Mouse (Mus musculus) limb, embryonic 15.5 days (tissue): Measurements from ENCODE around the gene Chst10. TPM values are rescaled to one million over a fixed set of nuclear protein-coding genes. Genes with fewer than 3 reads are reported as not detected.

Experiments used
- ATAC-seq: fragments of 200-750 bp; cut with Nextera tagmentation; 2 replicates; pipeline ENCODE4 v1.8.0; 2017; ENCODE audit warnings: low read depth, moderate TSS enrichment; ENCODE audit not compliant: insufficient number of reproducible peaks, low FRiP score, low TSS enrichment
- H3K27ac ChIP-seq: fragments of 300-500 bp; sonication (generic); 2 replicates; pipeline ENCODE4 v1.5.1; 2015; ENCODE audit warnings: moderate library complexity, mild to moderate bottlenecking, inconsistent platforms
- H3K27me3 ChIP-seq: fragments of 300-500 bp; sonication (generic); 2 replicates; pipeline ENCODE4 v1.6.1; 2015; ENCODE audit warnings: inconsistent platforms
- H3K36me3 ChIP-seq: fragments of 300-500 bp; sonication (generic); 2 replicates; pipeline ENCODE4 v1.6.1; 2015; ENCODE audit warnings: inconsistent platforms
- H3K4me1 ChIP-seq: fragments of 300-500 bp; sonication (generic); 2 replicates; pipeline ENCODE4 v1.6.1; 2015; ENCODE audit warnings: inconsistent platforms
- H3K4me2 ChIP-seq: fragments of 300-500 bp; sonication (generic); 2 replicates; pipeline ENCODE4 v1.6.1; 2015; ENCODE audit warnings: mild to moderate bottlenecking, inconsistent platforms
- H3K4me3 ChIP-seq: fragments of 300-500 bp; sonication (generic); 2 replicates; pipeline ENCODE4 v1.5.1; 2015; ENCODE audit warnings: mild to moderate bottlenecking, inconsistent platforms
- H3K9ac ChIP-seq: fragments of 300-500 bp; sonication (generic); 2 replicates; pipeline ENCODE4 v1.6.1; 2015; ENCODE audit warnings: inconsistent platforms
- H3K9me3 ChIP-seq: fragments of 300-500 bp; sonication (generic); 2 replicates; pipeline ENCODE4 v1.6.1; 2016; ENCODE audit warnings: inconsistent platforms
- WGBS: fragments of 180-500 bp; shearing (Covaris S2); methylation state at CpG from one replicate; pipeline ENCODE4 v1.1.7; 2015; 5-methylcytosine and 5-hydroxymethylcytosine counted together
- polyA plus RNA-seq: library from polyadenylated mRNA; unstranded; fragments of >200 nt; fragmentation: Nextera tagmentation; extraction: Ambion mirVana; gene quantifications from 2 replicates; pipeline ENCODE4 v1.2.1, GENCODE M21; 2015

The Chst10 gene
- polyA plus RNA-seq, 1 experiment from 2014 or later: 8.5 TPM

DNA sequence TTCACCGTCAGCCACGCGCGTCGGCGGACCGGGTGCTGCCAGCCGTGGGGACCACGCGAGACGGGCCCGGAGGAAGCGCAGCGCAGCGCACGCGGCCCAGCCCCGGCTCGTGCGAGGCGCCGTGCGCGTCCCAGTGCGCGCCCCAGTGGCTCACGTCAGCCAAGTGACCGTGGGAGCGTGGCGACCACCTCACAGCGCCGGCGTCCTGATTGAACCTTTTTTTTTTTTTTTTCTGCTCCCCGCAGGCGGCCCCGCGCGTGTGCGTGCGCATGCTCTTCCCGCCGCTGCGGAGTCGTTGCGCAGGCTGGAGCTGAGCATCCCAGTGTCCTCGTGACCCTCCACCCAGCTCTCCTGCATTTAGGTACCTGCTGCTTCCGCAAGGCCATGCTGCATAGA lies 61.5 kb downstream of the Chst10 start, which contains the start of gene Lonrf2:
Lonrf2 (minus strand) TSS at position 235 of the 396 bp plus-strand sequence.
- H3K27ac ChIP-seq: peak within 1 kb of the TSS; percentile 47; the same call in 1 of the 2 replicates
- H3K4me3 ChIP-seq: peak within 1 kb of the TSS; percentile 69
- H3K4me1 ChIP-seq: peaks cover 15% of the 10 kb centered on the region
- peaks cover 38% of the 10 kb centered on the region for H3K27me3 ChIP-seq
- WGBS: 1% methylated on average over 46 of the region's 47 CpGs
- no peaks in the 10 kb centered on the region for H3K9me3 ChIP-seq
- H3K9ac ChIP-seq: peak within 1 kb of the TSS; percentile 61
- no peak for ATAC-seq
- peak within 1 kb of the TSS; percentile 98 for H3K4me2 ChIP-seq
- no peaks in the 10 kb centered on the region for H3K36me3 ChIP-seq

DNA sequence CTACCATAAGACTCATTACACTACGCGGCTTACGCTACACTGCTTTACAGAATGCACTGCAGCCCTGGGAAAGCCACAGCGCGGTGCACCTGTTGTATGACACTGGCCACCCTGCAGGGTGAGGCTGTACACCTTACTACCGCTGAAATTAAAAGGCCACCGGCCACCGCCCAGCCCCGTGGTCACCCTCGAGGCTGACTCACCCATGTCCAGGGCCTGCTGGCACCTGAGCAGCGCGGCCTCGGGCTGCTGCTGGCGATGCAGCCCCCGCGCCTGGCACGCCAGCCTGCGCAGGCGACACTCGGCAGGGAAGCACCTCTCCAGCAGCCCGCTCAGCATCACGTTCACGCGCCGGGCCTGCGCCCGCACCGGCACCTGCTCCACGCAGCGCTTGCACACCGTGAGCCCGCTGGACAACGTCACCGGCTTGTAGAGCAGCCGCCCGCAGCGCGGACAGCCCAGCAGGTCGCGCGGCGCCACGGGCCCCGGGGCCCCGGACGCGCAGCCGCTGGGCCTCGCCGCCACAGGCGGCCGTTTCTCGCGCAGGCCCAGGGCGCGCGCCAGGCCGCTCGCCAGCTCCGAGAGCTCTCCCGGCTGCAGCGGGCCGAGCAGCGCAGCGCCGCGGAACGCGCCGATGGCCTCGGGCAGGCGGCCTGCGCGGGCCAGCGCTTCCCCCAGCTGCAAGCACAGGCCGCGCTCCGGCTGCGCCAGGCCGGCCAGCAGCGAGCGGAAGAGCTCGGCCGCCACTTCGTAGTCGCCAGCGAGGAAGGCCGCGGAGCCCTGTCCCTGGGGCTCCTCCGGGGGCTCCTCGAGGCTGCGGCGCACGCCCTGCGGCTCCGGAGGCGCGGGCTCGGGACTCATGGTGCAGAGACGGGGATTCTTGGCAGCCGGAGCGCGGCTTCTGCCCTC lies 62.1 kb downstream of the Chst10 start:
- Histone ChIP-seq H3K9ac (peak overlapping the region; percentile 61), H3K36me3 (no peaks in the 10 kb centered on the region), H3K27ac (peak overlapping the region; percentile 47; the same call in 1 of the 2 replicates), H3K4me1 (peaks cover 15% of the 10 kb centered on the region), H3K27me3 (peaks cover 38% of the 10 kb centered on the region), H3K9me3 (no peaks in the 10 kb centered on the region), H3K4me3 (peak overlapping the region; percentile 69), H3K4me2 (peak overlapping the region; percentile 98)
- 2% methylated on average over 103 of the region's 103 CpGs for WGBS
- ATAC-seq: peak; percentile 36; the same call in 1 of the 2 replicates

DNA sequence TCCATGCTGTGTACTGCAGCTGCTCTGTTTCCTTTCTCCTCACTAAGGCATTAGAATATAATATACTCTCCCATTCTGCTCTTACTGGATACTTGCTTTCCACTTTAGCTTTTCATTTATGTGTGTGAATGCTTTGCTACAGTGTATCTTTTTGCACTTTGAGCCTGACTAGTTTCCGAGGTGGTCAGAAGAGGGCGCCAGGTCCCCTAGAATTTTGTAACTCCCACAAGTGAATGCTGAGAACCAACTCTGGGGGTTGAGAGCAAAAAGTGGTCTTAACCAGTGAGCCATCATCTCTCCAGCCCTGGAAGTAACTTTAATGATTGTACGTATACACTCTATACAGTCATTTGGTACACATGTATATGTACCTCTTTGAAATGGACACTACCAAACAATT lies 63.1 kb downstream of the Chst10 start:
- Histone ChIP-seq H3K9ac (no peak overlapping the region), H3K4me1 (peaks cover 15% of the 10 kb centered on the region), H3K27me3 (peaks cover 38% of the 10 kb centered on the region), H3K4me3 (peak overlapping the region; percentile 69), H3K27ac (no peak overlapping the region), H3K36me3 (no peaks in the 10 kb centered on the region), H3K4me2 (peak overlapping the region; percentile 98), H3K9me3 (no peaks in the 10 kb centered on the region)
- 35% methylated on average over 3 of the region's 3 CpGs for WGBS
- ATAC-seq: no peak

DNA sequence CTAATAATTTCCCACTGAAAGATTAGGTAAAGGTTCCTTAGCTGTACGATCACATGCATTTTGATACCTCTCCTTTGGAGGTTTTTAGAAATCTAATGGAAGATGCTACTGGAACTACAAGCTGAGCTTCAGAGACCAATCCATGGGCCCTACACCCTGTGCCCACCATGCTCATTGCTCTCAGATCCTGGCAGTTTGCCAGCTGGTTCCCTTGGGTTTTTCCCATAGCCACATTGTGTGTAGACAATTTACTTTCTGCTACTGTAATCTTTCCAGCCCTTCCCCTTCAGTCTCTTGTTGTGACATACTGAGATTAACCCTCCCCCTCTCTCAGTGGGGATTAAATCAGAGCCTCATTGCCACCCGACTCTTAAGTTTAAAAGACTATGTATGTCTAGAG lies 73.0 kb downstream of the Chst10 start:
- no peak overlapping the region for H3K9ac ChIP-seq
- no peaks in the 10 kb centered on the region for H3K36me3 ChIP-seq
- no peaks in the 10 kb centered on the region for H3K9me3 ChIP-seq
- no peaks in the 10 kb centered on the region for H3K27me3 ChIP-seq
- ATAC-seq: no peak
- H3K4me3 ChIP-seq: no peak overlapping the region
- H3K4me2 ChIP-seq: no peak overlapping the region
- no peaks in the 10 kb centered on the region for H3K4me1 ChIP-seq
- H3K27ac ChIP-seq: no peak overlapping the region
- 78% methylated on average over 2 of the region's 2 CpGs for WGBS

DNA sequence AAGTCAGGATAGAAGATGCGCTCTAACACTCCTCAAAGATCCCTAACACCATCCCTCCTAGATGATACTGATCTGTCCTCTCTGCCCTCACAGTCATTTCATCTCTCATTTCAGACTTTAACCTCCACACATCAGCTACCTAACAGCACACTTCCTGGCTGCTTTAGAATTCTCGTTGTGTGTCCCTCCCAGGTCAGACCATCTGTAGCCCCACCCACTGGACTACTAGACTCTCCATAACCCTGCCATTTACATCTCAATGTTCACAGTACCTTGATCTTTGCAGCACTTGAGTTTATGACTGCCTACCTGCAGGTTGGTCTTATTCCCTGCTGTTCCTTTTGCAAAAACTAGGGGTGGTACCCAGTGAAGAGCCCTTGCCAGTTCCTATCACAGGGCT lies 74.1 kb downstream of the Chst10 start:
- Histone ChIP-seq H3K36me3 (no peaks in the 10 kb centered on the region), H3K27ac (no peak overlapping the region), H3K4me3 (no peak overlapping the region), H3K27me3 (no peaks in the 10 kb centered on the region), H3K9ac (no peak overlapping the region), H3K9me3 (no peaks in the 10 kb centered on the region), H3K4me1 (no peaks in the 10 kb centered on the region), H3K4me2 (no peak overlapping the region)
- 68% methylated on average over 2 of the region's 2 CpGs for WGBS
- no peak for ATAC-seq

DNA sequence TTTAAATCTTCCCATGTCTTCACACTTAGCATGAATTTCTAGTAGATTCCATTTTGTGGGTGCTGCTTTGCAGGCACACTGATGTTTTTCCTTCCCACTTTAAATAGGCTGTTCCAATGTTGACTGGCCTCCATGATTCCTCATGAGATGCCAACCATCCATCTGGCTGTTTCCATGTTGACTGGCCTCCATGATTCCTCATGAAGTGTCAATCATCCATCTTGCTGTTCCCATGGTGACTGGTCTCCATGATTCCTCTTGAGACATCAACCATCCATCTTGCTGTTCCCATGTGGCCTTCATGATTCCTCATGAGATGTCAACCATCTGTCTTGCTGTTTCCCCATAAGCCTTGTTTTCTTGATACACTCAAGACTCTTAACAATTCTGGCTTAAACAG lies 78.3 kb downstream of the Chst10 start:
- no peaks in the 10 kb centered on the region for H3K36me3 ChIP-seq
- no peaks in the 10 kb centered on the region for H3K27me3 ChIP-seq
- no peak for ATAC-seq
- H3K9ac ChIP-seq: no peak overlapping the region
- H3K27ac ChIP-seq: no peak overlapping the region
- no peaks in the 10 kb centered on the region for H3K9me3 ChIP-seq
- no peak overlapping the region for H3K4me2 ChIP-seq
- H3K4me1 ChIP-seq: peaks cover 17% of the 10 kb centered on the region
- H3K4me3 ChIP-seq: no peak overlapping the region

DNA sequence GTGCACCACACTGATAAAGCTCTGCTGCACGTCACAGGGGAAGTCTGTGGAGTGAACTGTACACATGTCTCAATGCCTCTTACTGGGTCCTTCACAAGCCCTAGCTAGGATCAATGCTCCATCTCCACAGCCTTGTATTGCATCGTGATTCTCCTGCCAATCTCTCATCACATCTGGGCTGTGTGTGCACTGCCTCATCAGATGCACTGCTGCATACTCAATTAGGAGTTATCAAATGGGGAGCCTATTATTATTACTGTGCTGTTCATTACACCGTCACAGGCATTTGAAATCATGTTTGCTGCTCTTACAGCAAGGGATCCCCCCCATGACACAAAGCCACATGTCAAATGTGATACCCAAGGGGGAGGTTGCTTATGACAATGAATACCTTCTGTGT lies 80.3 kb downstream of the Chst10 start:
- Histone ChIP-seq H3K4me3 (no peak overlapping the region), H3K9ac (no peak overlapping the region), H3K4me2 (no peak overlapping the region), H3K27me3 (no peaks in the 10 kb centered on the region), H3K27ac (peak overlapping the region; percentile 71), H3K4me1 (peaks cover 17% of the 10 kb centered on the region), H3K36me3 (peaks cover 9% of the 10 kb centered on the region), H3K9me3 (no peaks in the 10 kb centered on the region)
- WGBS: 72% methylated on average over 3 of the region's 3 CpGs
- no peak for ATAC-seq

DNA sequence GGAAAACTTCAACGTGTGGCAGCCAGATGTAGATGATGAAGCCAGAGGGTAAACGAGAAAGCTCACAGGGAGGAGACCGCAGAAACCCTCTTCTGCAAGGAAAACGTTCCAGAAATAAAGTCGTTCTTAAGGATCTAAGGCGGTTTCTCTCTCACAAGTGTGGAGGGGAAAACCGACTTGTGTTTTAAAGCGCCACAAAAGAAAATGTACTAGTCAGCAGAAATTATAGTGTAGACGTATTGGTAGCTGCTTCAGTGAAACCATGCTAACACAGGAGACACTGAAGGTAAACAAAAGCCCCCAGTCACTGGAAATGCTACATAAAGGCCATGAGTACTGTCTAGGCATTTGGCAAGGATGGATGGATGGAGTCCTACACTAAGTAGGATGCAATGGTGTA lies 80.7 kb downstream of the Chst10 start:
- Histone ChIP-seq H3K27ac (peak overlapping the region; percentile 71), H3K4me2 (no peak overlapping the region), H3K9ac (no peak overlapping the region), H3K27me3 (no peaks in the 10 kb centered on the region), H3K4me1 (peaks cover 17% of the 10 kb centered on the region), H3K9me3 (no peaks in the 10 kb centered on the region), H3K36me3 (peaks cover 11% of the 10 kb centered on the region), H3K4me3 (no peak overlapping the region)
- ATAC-seq: no peak; the same call in 1 of the 2 replicates
- WGBS: 28% methylated on average over 9 of the region's 9 CpGs

DNA sequence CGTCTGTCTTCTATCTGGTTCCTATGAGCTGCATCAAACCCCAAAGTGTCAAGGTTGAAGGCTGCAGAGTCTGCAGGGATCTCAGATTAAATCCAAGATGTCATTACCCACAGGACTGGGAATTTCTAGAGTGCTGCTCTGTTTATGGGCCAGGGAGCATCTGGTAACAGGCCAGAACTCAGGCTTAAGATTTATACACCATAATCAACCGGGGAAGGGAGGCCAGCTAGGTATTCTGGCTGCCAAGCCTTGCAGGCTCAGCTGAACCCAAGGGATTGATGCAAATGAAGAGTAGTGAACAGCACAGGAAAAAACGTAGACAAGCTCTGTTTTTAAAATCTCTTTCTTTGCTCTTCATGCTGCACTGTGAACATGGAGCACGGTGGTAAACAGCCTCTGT lies 81.7 kb downstream of the Chst10 start:
- H3K36me3 ChIP-seq: peaks cover 20% of the 10 kb centered on the region
- peaks cover 17% of the 10 kb centered on the region for H3K4me1 ChIP-seq
- H3K9me3 ChIP-seq: no peaks in the 10 kb centered on the region
- peak overlapping the region; percentile 79 for H3K27ac ChIP-seq
- no peak overlapping the region for H3K4me3 ChIP-seq
- H3K9ac ChIP-seq: no peak overlapping the region
- no peak overlapping the region for H3K4me2 ChIP-seq
- no peak for ATAC-seq
- H3K27me3 ChIP-seq: no peaks in the 10 kb centered on the region
- WGBS: 26% methylated on average over 4 of the region's 4 CpGs

Other genes starting within 250 kb of the Chst10 start
- 10.1 and 12.0 TPM in 2 replicates for gene Aff3, start 233.2 kb downstream of the Chst10 start, polyA plus RNA-seq
- 1.2 and 1.8 TPM in 2 replicates for gene Lonrf2, start 61.5 kb downstream of the Chst10 start, polyA plus RNA-seq
- gene Nms, start 41.0 kb upstream of the Chst10 start, polyA plus RNA-seq: not detected in 2 replicates
- 157 and 176 TPM in 2 replicates for gene Pdcl3, start 87.4 kb upstream of the Chst10 start, polyA plus RNA-seq